Mouse (Mus musculus) limb, embryonic 11.5 days (tissue): ENCODE data around the gene Ddx49. TPM values are rescaled to one million over a fixed set of nuclear protein-coding genes. Genes with fewer than 3 reads are reported as not detected.

Source experiments
- ATAC-seq: fragments of 200-750 bp; cut with Nextera tagmentation; 2 replicates; pipeline ENCODE4 v1.8.0; 2017; ENCODE audit warnings: low read depth; ENCODE audit not compliant: insufficient number of reproducible peaks, low FRiP score, low TSS enrichment
- DNase-seq: peaks from one replicate; pipeline ENCODE4 v3.0.0-alpha.2; 2015; ENCODE audit warnings: low spot score
- H3K27ac ChIP-seq: fragments of 300-500 bp; sonication (generic); replicated peaks from 2 replicates; pipeline ENCODE4 v1.5.1; 2014; ENCODE audit warnings: low read depth, mild to moderate bottlenecking, low read length
- H3K27me3 ChIP-seq: fragments of 300-500 bp; sonication (generic); 2 replicates; pipeline ENCODE4 v1.6.1; 2014; ENCODE audit warnings: mild to moderate bottlenecking, low read length, mixed read lengths; ENCODE audit not compliant: control insufficient read depth, insufficient read depth
- H3K36me3 ChIP-seq: fragments of 300-500 bp; sonication (generic); 2 replicates; pipeline ENCODE4 v1.6.1; 2014; ENCODE audit warnings: mild to moderate bottlenecking, low read length, moderate library complexity, mixed read lengths; ENCODE audit not compliant: control insufficient read depth, insufficient read depth
- H3K4me1 ChIP-seq: fragments of 300-500 bp; sonication (generic); 2 replicates; pipeline ENCODE4 v1.6.1; 2014; ENCODE audit warnings: low read length, mixed read lengths; ENCODE audit not compliant: control insufficient read depth, insufficient read depth
- H3K4me2 ChIP-seq: fragments of 300-500 bp; sonication (generic); 2 replicates; pipeline ENCODE4 v1.6.1; 2014; ENCODE audit warnings: low read depth, mild to moderate bottlenecking, moderate library complexity; ENCODE audit not compliant: severe bottlenecking
- H3K4me3 ChIP-seq: fragments of 300-500 bp; sonication (generic); 2 replicates; pipeline ENCODE4 v1.5.1; 2014; ENCODE audit warnings: low read depth, low read length
- H3K9ac ChIP-seq: fragments of 300-500 bp; sonication (generic); 2 replicates; pipeline ENCODE4 v1.6.1; 2014; ENCODE audit warnings: mild to moderate bottlenecking, low read length
- H3K9me3 ChIP-seq: fragments of 300-500 bp; sonication (generic); 2 replicates; pipeline ENCODE4 v1.6.1; 2016; ENCODE audit warnings: low read length; ENCODE audit not compliant: control insufficient read depth
- WGBS: fragments of 180-500 bp; shearing (Covaris S2); extraction: QIAGEN DNeasy Blood & Tissue Kit; methylation state at CpG from one replicate; pipeline ENCODE4 v1.1.7; 2014; 5-methylcytosine and 5-hydroxymethylcytosine counted together
- polyA plus RNA-seq: library from polyadenylated mRNA; unstranded; fragments of >200 nt; fragmentation: Nextera tagmentation; extraction: Ambion mirVana; gene quantifications from 2 replicates; pipeline ENCODE4 v1.2.1, GENCODE M21; 2014

Ddx49 gene
- polyA plus RNA-seq, 1 experiment from 2014 or later = 55.8 TPM

- peak; percentile 47 for DNase-seq
- peak within 1 kb of the TSS; percentile 35 for H3K4me2 ChIP-seq
- peak; percentile 11; the same call in 1 of the 2 replicates for ATAC-seq
- WGBS = 25% methylated on average over 14 of the region's 14 CpGs
- peaks cover 23% of the 10 kb centered on the region for H3K36me3 ChIP-seq
- peak within 1 kb of the TSS; percentile 19 for H3K4me3 ChIP-seq
- peak within 1 kb of the TSS; percentile 36; the same call in 1 of the 2 replicates for H3K9ac ChIP-seq
- no peaks in the 10 kb centered on the region for H3K9me3 ChIP-seq
- H3K27me3 ChIP-seq = no peaks in the 10 kb centered on the region
- no peak within 1 kb of the TSS for H3K27ac ChIP-seq
- H3K4me1 ChIP-seq = peaks cover 22% of the 10 kb centered on the region
These were observed 27.0 kb upstream of the Ddx49 start, which contains the start of gene Gdf1 for GRCm38 (mm10) chr8:70329124-70329834. Gdf1 (plus strand) TSS chr8:70329817.

GRCm38 (mm10) chr8:70327512-70327911 lies 25.2 kb upstream of the Ddx49 start:
- H3K27me3 ChIP-seq = no peaks in the 10 kb centered on the region
- no peak for ATAC-seq
- peaks cover 22% of the 10 kb centered on the region for H3K4me1 ChIP-seq
- 97% methylated on average over 6 of the region's 6 CpGs for WGBS
- H3K27ac ChIP-seq = no peak overlapping the region
- H3K9ac ChIP-seq = no peak overlapping the region
- H3K9me3 ChIP-seq = no peaks in the 10 kb centered on the region
- no peak overlapping the region for H3K4me2 ChIP-seq
- DNase-seq = no peak
- peaks cover 7% of the 10 kb centered on the region for H3K36me3 ChIP-seq
- H3K4me3 ChIP-seq = no peak overlapping the region

- no peak overlapping the region for H3K4me3 ChIP-seq
- DNase-seq = no peak
- no peaks in the 10 kb centered on the region for H3K27me3 ChIP-seq
- no peak overlapping the region for H3K27ac ChIP-seq
- H3K9ac ChIP-seq = no peak overlapping the region
- H3K36me3 ChIP-seq = 0 out of 2 replicates have a peak, but pooled peaks cover 2% of the 10 kb centered on the region
- 94% methylated on average over 3 of the region's 3 CpGs for WGBS
- H3K4me2 ChIP-seq = no peak overlapping the region
- ATAC-seq = no peak
- no peaks in the 10 kb centered on the region; the same call in 1 of the 2 replicates for H3K4me1 ChIP-seq
- no peaks in the 10 kb centered on the region for H3K9me3 ChIP-seq
These were observed 21.4 kb upstream of the Ddx49 start for GRCm38 (mm10) chr8:70323716-70324115.

GRCm38 (mm10) chr8:70317872-70318271 lies 15.6 kb upstream of the Ddx49 start:
- ATAC-seq = no peak
- no peak overlapping the region for H3K4me2 ChIP-seq
- no peak overlapping the region for H3K9ac ChIP-seq
- DNase-seq = no peak
- H3K9me3 ChIP-seq = no peaks in the 10 kb centered on the region
- WGBS = 82% methylated on average over 5 of the region's 5 CpGs
- no peaks in the 10 kb centered on the region for H3K27me3 ChIP-seq
- H3K27ac ChIP-seq = no peak overlapping the region
- H3K36me3 ChIP-seq = peaks cover 3% of the 10 kb centered on the region; the same call in 1 of the 2 replicates
- no peak overlapping the region for H3K4me3 ChIP-seq
- peaks cover 19% of the 10 kb centered on the region for H3K4me1 ChIP-seq

GRCm38 (mm10) chr8:70316511-70317504 lies 14.5 kb upstream of the Ddx49 start:
- DNase-seq (peak; percentile 83), ATAC-seq (peak; percentile 80)
- Histone ChIP-seq H3K36me3 (peaks cover 8% of the 10 kb centered on the region), H3K27ac (no peak overlapping the region; the same call in 1 of the 2 replicates), H3K4me1 (peaks cover 19% of the 10 kb centered on the region), H3K4me2 (peak overlapping the region; percentile 67), H3K9ac (no peak overlapping the region), H3K27me3 (no peaks in the 10 kb centered on the region), H3K4me3 (peak overlapping the region; percentile 41), H3K9me3 (no peaks in the 10 kb centered on the region)
- WGBS = 15% methylated on average over 15 of the region's 15 CpGs

GRCm38 (mm10) chr8:70315624-70316510 lies 13.6 kb upstream of the Ddx49 start, which contains the start of gene Cers1:
Cers1 (plus strand) TSS chr8:70315775.
- Histone ChIP-seq H3K27me3 (no peaks in the 10 kb centered on the region), H3K9me3 (no peaks in the 10 kb centered on the region), H3K36me3 (peaks cover 15% of the 10 kb centered on the region), H3K4me3 (peak within 1 kb of the TSS; percentile 41), H3K9ac (peak within 1 kb of the TSS; percentile 58), H3K27ac (peak within 1 kb of the TSS; percentile 57; the same call in 1 of the 2 replicates), H3K4me2 (peak within 1 kb of the TSS; percentile 67), H3K4me1 (peaks cover 19% of the 10 kb centered on the region)
- peak; percentile 42 for ATAC-seq
- DNase-seq = peak; percentile 84
- 2% methylated on average over 66 of the region's 66 CpGs for WGBS

GRCm38 (mm10) chr8:70313399-70313798 lies 11.1 kb upstream of the Ddx49 start:
- Histone ChIP-seq H3K27me3 (no peaks in the 10 kb centered on the region), H3K27ac (no peak overlapping the region), H3K9me3 (no peaks in the 10 kb centered on the region), H3K4me2 (no peak overlapping the region), H3K36me3 (peaks cover 23% of the 10 kb centered on the region), H3K4me1 (peaks cover 19% of the 10 kb centered on the region), H3K9ac (no peak overlapping the region), H3K4me3 (no peak overlapping the region)
- ATAC-seq (no peak), DNase-seq (no peak)
- WGBS = 80% methylated on average over 2 of the region's 2 CpGs
